Mouse (Mus musculus): ENCODE results near the gene Gli1.

GRCm38 (mm10) chr10:127335271-127335670 is 6.5 kb downstream of the Gli1 start:
- no peak for TF ChIP-seq POLR2A (IDR thresholded peaks at IDR 0.05; ENCODE audit: borderline replicate concordance, extremely low read depth, low read depth, low read length)
- TF ChIP-seq CTCF (IDR thresholded peaks at IDR 0.05; ENCODE audit: insufficient read depth, low read length), result no peak

All from lung, adult 2 months (tissue).